Mouse (Mus musculus): ENCODE data around the gene Enox1. TPM values are rescaled to one million over a fixed set of nuclear protein-coding genes. Genes with fewer than 3 reads are reported as not detected.

Enox1 gene
- total RNA-seq, 4 experiments from 2014 or later, result 0.31 to 1.0 (median 0.69) TPM

DNA sequence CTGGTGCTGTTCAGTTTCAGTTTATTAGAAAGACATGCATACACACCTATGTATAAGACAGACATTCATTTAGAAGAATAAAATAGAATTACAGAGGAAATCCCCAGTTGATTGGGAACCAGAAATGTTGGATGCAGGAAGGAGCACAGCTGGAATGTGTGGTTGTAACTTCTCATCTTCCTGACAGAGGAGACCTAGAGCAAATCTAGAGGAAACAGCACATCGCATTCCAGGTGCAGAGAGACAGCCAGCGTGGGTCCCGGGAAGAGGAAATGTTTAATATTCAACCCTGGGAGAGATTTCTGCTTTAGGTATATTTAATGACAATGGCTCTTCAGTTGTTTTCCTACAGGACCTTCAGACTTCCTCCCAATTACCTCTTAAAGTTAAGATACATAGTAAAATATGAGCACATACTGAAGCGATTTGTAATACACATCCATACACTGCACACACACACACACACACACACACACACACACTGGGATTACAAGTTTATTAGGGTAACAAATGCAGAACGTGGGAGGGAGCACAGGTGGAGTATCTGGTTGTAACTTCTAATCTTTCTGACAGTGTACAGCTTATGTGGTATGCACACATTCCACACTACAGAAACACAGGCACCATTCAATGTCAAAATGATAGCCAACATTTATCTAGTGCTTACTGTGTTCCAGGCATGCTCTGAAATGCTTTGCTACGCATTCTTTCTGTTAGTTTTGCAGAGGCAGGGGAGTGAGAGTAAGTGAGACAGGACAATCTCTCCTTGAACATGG, 405.4 kb downstream of the Enox1 start:
- no peak for DNase-seq (ENCODE audit: low spot score in 2 of 2)

GRCm38 (mm10) chr14:77563922-77564321, 407.4 kb downstream of the Enox1 start:
- no peak for DNase-seq (ENCODE audit: low spot score in 2 of 2)

- no peak for DNase-seq (ENCODE audit: low spot score in 2 of 2)
Observed at GRCm38 (mm10) chr14:77567120-77567519, 410.6 kb downstream of the Enox1 start.

DNA sequence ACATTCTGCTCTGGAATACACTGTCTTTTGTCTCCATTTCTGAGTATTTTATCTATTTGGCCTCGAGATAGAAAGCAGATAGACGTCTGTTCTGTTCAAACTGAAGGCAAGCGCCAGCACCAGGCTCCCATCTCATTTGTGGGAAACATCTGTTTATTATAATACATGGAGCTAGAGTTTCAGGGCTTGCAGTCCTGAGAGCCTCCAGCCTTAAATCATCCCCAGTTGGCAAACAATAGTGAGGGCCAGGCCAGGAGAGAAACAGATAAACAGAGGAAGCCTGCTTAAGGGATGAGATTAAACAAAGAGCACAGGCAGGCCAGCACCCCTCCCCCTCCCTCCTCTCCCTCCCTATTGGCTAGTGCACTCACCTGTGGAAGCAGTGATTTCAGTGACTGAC, 417.9 kb downstream of the Enox1 start:
- DNase-seq (ENCODE audit: low spot score in 2 of 2), result no peak

- DNase-seq (ENCODE audit: low spot score in 2 of 2), result no peak
Observed at GRCm38 (mm10) chr14:77576411-77576810, 419.8 kb downstream of the Enox1 start.

- no peak for DNase-seq (ENCODE audit: low spot score in 2 of 2)
Observed at GRCm38 (mm10) chr14:77577481-77578251, 421.1 kb downstream of the Enox1 start.

- DNase-seq (ENCODE audit: low spot score in 2 of 2), result no peak
Observed at GRCm38 (mm10) chr14:77578355-77578754, 421.8 kb downstream of the Enox1 start.

GRCm38 (mm10) chr14:77580106-77580936, 423.8 kb downstream of the Enox1 start:
- no peak for DNase-seq (ENCODE audit: low spot score in 2 of 2)

DNA sequence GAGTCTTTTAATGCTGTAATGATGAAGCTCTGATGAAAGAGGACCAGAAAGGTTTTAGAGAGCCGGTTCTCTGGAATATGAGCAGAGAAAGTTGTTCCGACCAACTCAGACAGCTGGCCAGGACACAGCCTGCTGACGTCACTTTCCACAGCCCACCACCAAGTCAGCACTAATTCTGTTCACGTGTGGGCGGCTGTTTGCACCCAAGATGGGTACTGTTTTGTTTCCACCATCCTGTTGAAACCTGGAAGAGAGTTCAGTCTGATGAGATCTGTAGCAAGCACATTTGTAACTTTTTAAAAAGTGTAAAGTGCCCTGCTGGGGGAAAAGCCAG, 424.3 kb downstream of the Enox1 start:
- no peak for DNase-seq (ENCODE audit: low spot score in 2 of 2)

DNA sequence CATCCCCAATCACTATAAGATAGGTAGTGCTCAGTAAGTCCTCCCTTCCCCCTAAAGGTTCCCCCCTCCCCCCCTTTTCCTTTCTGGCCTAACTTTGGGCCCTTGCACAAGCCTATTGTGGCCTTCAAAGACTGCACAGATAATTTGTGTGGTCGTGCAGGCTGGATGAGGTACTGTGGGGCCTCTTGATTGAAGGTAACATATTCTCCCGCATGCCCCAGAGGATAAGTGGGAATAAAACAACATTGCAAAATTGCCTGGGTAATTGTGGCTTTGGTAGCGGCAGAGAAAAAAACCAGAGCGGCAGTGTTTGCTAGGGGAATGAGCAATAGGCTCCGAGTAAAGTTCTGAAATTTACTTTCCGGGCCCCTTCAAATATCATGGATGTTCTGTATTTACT, 425.1 kb downstream of the Enox1 start:
- DNase-seq (ENCODE audit: low spot score in 2 of 2), result no peak

DNA sequence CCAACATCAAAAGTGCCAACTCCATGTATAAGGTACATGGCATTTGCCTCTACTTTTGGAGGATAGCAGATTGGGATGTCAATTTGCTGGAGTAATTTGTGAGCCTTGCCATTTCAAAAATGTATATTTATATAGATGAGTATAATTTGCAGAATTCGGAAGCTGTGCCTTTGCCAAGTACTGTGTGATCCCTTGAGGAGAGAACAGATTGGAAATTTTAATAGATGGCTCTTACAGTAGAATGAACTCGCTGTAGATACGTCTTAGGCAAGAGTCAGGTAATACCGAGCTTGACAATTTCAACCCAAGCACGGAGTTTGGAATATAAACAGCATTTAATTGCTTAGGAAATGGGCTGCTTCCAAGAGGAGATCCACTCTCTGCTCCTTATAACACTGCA, 427.9 kb downstream of the Enox1 start:
- no peak for DNase-seq (ENCODE audit: low spot score in 2 of 2)

DNA sequence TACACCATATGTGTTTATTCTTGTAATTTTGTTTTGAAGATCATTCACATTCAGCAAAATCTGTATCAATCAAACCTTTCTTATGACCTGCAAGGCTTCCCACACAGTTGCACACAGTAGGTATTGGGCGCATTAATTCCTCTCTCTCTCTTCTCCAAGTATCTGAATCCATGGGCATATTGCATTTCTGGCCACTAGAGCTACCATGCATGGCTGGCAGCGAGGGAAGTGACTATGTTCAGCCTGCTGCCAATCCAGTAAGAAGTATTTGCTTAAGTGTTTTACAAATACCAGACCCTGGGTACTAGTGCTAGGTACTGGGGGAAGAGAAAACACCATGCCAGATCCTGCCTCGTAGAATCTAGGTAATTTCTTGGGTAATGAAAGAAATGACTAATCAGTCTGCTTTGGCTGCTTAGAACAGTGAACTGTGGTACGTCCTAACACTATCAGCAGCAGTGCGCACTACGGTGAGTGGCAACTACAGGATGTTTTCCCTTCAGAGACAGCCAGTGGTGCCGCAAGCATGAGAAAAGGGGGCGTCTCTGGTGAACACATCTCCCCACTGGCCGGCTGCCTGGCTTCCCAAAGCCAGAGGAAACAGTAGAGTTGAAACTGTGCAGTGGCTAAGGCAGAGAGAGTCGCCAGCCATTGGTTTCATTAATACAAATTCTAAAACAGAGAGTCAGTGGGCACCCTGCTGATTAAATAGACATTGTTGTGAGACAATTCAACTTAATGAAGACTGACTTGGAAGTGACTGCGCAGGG, 428.7 kb downstream of the Enox1 start:
- DNase-seq (ENCODE audit: low spot score in 2 of 2), result no peak

DNA sequence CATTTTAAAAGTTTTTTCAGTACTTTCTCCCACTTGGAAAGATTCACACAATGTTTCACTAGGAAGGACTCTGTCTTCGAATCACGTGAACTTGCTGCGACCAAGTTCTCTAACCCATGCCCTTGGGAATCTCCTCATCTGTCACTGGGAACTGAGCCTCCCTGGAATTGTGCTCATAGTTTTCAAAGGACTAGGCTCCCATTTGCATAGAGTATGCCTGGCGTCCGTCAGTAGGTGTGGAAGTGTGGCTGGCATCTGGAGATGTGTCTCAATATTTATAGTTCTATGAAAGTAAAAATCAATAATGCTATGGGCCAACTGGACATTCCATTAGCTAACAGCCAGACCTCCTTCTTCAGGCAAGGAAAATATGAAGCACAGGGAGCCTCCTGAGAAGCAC, 429.5 kb downstream of the Enox1 start:
- no peak for DNase-seq (ENCODE audit: low spot score in 2 of 2)

GRCm38 (mm10) chr14:77587182-77587581, 430.6 kb downstream of the Enox1 start:
- no peak for DNase-seq (ENCODE audit: low spot score in 2 of 2)

DNA sequence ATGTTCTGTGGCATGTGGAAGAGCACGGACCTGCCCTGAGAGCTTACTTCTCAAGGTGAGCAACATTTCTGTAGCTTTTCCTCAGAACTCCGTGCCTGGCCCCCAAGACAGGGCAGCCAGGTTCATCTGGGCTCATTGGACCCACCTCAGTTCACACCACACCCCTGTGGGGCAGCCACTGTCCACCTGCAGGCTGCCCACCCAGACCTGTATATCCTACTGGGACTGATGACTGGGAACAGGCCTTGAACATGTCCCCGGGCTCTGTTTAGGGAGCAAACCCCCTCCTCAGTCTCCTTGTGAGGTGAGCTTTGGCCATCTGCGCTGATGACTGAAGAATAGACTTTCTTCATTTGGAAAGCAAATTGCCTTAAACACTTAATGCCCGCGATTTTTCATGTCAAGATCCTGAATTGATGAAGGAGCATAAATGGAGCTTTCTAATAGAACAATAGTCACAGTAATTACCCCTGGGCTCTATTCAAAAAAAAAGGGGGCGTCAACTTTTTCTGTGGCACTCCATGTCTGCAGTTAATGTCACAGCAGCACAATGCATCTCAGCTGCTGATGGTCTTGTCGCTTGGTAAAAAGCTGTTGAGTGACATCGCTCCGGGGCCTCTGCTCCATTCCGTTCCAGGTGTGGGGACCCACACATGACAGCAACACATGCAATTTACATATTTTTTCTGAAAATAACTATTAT, 436.7 kb downstream of the Enox1 start:
- no peak for DNase-seq (ENCODE audit: low spot score in 2 of 2)

DNA sequence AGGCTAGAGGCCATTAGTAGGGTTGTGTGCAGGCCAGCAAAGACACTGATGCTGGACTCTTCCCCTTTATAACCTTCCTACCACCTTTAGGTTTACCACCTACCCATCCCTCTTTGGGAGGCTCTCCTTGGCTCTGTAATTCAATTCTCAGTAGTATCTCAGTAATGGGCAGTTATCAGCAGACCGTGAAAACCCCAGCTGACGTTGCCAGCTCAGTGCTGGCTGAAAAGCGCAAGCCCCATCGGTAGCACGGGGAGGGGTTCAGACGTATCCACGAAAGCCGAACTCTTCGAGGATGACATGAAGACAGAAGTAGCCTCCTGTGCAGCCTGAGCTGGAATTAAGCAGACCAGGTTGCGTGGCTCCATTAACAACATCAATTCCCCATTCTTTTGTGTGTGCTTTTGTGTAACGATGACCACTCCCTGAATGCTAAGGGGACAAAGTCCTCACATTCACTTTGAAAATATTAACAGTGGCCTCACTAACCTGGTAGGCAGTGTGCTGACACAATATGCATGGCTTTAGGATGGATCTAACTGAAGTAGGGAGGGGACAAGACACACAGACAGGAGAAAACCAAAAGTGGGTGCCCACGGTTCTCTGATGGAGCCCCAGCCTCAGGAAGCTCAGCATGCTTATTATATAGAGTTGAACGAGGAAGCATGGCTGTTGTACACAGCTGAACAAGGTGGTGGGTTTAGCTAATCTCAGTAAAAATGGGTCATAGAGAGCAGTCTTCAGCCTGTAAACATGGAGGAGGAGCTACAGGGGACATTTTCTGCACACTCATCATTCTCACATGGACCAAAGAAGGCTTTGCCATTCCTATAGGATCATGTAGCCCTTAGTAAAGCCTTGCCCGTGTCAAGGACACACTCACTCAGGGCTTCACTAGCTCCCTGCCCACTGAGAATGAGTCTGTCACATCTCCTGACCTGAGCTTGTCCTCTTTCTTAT, 439.9 kb downstream of the Enox1 start:
- DNase-seq (ENCODE audit: low spot score in 2 of 2), result no peak

DNA sequence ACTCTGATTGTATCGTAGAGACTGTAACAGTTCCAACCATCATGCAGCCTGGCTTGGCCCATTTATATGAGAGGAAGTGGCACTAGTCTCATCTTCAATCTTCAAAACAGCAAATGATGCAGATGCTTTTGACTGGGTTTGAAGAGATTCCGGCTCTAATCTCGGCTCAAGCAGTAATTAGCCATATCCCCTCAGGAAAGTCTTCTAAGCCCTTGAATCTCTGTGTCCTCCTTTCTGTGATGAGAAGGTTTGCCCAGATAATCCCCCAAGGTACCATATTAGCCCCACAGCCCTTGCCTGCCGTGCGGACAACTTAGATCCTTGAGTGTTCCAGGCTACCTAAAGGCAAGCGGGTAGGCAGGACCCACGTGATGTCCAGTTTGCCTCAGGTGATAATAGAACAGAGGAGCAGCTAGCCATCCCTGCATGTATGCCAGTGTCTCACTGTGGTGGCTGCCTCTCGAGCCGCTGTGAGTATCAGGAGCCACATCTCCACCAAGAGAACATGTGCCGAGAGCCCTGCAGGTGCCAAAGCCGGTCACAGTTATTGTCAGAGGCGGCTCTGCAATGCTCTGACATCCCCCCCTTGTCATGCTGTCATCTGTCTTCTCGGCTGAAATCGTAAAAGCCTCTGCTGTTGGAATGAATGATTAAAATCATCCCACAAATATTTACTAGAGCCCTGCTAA, 442.6 kb downstream of the Enox1 start:
- no peak for DNase-seq (ENCODE audit: low spot score in 2 of 2)

DNA sequence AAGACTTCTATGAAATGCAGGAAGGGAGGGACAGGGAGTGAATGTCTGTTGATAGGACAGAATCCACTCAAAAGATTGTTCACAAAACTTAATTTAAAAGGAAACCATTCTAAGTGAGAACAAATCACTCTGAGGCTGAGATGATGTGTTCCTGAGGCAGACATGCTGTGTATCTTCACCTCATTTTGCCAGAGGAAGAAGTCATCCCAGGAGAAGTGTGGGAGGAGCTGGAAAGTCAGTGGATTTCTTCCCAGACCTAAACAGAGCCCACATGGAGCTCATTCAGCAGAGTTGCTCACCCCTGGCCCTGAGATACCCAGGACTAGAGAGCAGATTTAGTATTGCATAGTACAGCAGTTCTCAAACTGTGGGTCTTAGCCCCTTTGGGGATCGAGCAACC, 444.2 kb downstream of the Enox1 start:
- DNase-seq (ENCODE audit: low spot score in 2 of 2), result no peak

DNA sequence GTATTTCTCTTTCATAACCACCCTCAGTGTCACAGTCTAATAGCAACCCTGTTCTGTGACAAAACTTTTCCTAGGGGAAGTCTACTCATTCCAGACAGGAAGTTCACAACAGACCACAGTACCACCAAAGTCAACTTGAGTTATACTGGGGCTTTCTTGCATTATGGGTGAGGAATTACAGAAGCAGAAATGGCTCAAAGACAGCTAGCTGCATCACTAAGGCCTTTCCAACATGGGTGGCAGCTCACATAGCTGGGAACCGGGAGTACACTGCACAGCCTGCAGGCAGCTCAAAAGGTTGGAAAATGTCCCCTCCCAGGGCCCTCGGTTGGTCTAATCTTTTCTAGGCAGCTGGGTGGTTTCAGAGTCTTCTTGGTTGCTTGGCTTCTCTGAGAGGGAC, 444.9 kb downstream of the Enox1 start:
- no peak for DNase-seq (ENCODE audit: low spot score in 2 of 2)

Measured in gastrocnemius, adult 8-10 months (tissue).